Mouse (Mus musculus): Measurements from ENCODE around the gene Plch1. TPM values are rescaled to one million over a fixed set of nuclear protein-coding genes. Genes with fewer than 3 reads are reported as not detected.

Gene Plch1
- polyA plus RNA-seq, 1 experiment from 2014 or later: 0.33 TPM

GRCm38 (mm10) chr3:63872818-63873217 lies 26.5 kb downstream of the Plch1 start:
- Histone ChIP-seq H3K4me1 (ENCODE audit: control insufficient read depth, insufficient read depth, low read length) (no peaks in the 10 kb centered on the region), H3K4me3 (ENCODE audit: low read length) (no peak overlapping the region), H3K27me3 (ENCODE audit: control insufficient read depth, insufficient read depth, low read length) (no peaks in the 10 kb centered on the region), H3K4me2 (ENCODE audit: low read depth, low read length) (no peak overlapping the region), H3K27ac (ENCODE audit: low read length) (no peak overlapping the region), H3K9me3 (replicated peaks; ENCODE audit: control insufficient read depth, low read length) (no peaks in the 10 kb centered on the region), H3K9ac (ENCODE audit: low read length) (no peak overlapping the region), H3K36me3 (ENCODE audit: control insufficient read depth, insufficient read depth) (no peaks in the 10 kb centered on the region)
- no peak for ATAC-seq (replicated peaks; ENCODE audit: extremely low read depth, insufficient read depth, low FRiP score)
- WGBS: 71% methylated on average over 1 of the region's 1 CpGs

DNA sequence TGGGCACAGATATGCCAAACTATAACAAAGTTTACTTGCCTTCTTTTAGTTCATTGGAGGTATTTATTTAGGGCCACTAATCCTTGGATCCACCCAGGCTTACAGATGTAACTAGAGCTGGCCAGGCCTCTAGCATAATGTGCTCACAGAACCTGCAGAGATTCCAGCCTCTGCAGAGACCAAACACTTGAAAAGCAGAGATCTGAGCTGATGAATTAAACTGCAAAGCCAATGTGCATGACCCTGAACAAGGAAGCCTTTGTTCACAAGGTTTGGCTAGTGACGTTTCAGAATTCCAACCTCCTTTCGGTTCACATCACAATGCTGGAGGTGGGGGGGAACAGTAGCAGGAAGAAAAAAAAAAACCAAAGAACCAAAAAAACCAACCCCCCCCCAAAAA lies 28.0 kb downstream of the Plch1 start:
- no peaks in the 10 kb centered on the region for H3K27me3 ChIP-seq (ENCODE audit: control insufficient read depth, insufficient read depth, low read length)
- H3K4me1 ChIP-seq (ENCODE audit: control insufficient read depth, insufficient read depth, low read length): no peaks in the 10 kb centered on the region
- no peaks in the 10 kb centered on the region for H3K9me3 ChIP-seq (replicated peaks; ENCODE audit: control insufficient read depth, low read length)
- no peak overlapping the region for H3K4me3 ChIP-seq (ENCODE audit: low read length)
- no peak overlapping the region for H3K4me2 ChIP-seq (ENCODE audit: low read depth, low read length)
- H3K36me3 ChIP-seq (ENCODE audit: control insufficient read depth, insufficient read depth): no peaks in the 10 kb centered on the region
- no peak overlapping the region for H3K27ac ChIP-seq (ENCODE audit: low read length)
- no peak for ATAC-seq (replicated peaks; ENCODE audit: extremely low read depth, insufficient read depth, low FRiP score)
- WGBS: 36% methylated on average over 2 of the region's 2 CpGs
- H3K9ac ChIP-seq (ENCODE audit: low read length): no peak overlapping the region

- H3K36me3 ChIP-seq (ENCODE audit: control insufficient read depth, insufficient read depth): no peaks in the 10 kb centered on the region
- no peak overlapping the region for H3K4me2 ChIP-seq (ENCODE audit: low read depth, low read length)
- no peak overlapping the region for H3K27ac ChIP-seq (ENCODE audit: low read length)
- H3K9ac ChIP-seq (ENCODE audit: low read length): no peak overlapping the region
- no peaks in the 10 kb centered on the region for H3K4me1 ChIP-seq (ENCODE audit: control insufficient read depth, insufficient read depth, low read length)
- no peak for ATAC-seq (replicated peaks; ENCODE audit: extremely low read depth, insufficient read depth, low FRiP score)
- 45% methylated on average over 1 of the region's 1 CpGs for WGBS
- H3K9me3 ChIP-seq (replicated peaks; ENCODE audit: control insufficient read depth, low read length): no peaks in the 10 kb centered on the region
- no peaks in the 10 kb centered on the region for H3K27me3 ChIP-seq (ENCODE audit: control insufficient read depth, insufficient read depth, low read length)
- no peak overlapping the region for H3K4me3 ChIP-seq (ENCODE audit: low read length)
Observed at GRCm38 (mm10) chr3:63868285-63868684, 31.0 kb downstream of the Plch1 start.

- no peaks in the 10 kb centered on the region for H3K4me1 ChIP-seq (ENCODE audit: control insufficient read depth, insufficient read depth, low read length)
- no peak for ATAC-seq (replicated peaks; ENCODE audit: extremely low read depth, insufficient read depth, low FRiP score)
Observed at GRCm38 (mm10) chr3:63865069-63865468, 34.2 kb downstream of the Plch1 start.

DNA sequence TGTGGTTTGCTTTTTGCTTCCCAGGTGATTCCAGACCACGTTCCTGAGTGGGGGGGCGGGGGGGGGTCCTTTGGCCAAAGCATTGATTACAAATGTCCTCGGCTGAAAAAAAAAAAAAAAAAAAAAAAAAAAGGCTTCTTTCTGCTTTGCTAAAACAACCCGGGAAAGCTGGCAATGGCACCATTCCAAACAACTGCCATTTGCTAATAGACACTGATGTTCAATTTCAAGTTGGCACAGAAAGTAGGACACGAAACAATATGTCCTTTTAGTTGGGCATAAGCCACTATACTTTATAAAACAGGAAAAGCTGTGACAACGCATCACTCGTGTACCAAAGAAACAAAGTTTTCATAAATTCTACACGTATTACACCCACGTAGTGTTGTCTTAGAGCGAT lies 36.6 kb downstream of the Plch1 start:
- Histone ChIP-seq H3K4me2 (ENCODE audit: low read depth, low read length) (no peak overlapping the region), H3K36me3 (ENCODE audit: control insufficient read depth, insufficient read depth) (no peaks in the 10 kb centered on the region), H3K4me1 (ENCODE audit: control insufficient read depth, insufficient read depth, low read length) (no peaks in the 10 kb centered on the region), H3K9me3 (replicated peaks; ENCODE audit: control insufficient read depth, low read length) (no peaks in the 10 kb centered on the region), H3K27me3 (ENCODE audit: control insufficient read depth, insufficient read depth, low read length) (no peaks in the 10 kb centered on the region), H3K4me3 (ENCODE audit: low read length) (no peak overlapping the region), H3K9ac (ENCODE audit: low read length) (no peak overlapping the region), H3K27ac (ENCODE audit: low read length) (no peak overlapping the region)
- no peak for ATAC-seq (replicated peaks; ENCODE audit: extremely low read depth, insufficient read depth, low FRiP score)
- WGBS: 69% methylated on average over 10 of the region's 10 CpGs

More at GRCm38 (mm10) chr3:63865069-63865468, 34.2 kb downstream of the Plch1 start:
- 65% methylated on average over 2 of the region's 2 CpGs for WGBS
- Histone ChIP-seq H3K27ac (ENCODE audit: low read length) (no peak overlapping the region), H3K36me3 (ENCODE audit: control insufficient read depth, insufficient read depth) (no peaks in the 10 kb centered on the region), H3K9me3 (replicated peaks; ENCODE audit: control insufficient read depth, low read length) (no peaks in the 10 kb centered on the region), H3K27me3 (ENCODE audit: control insufficient read depth, insufficient read depth, low read length) (no peaks in the 10 kb centered on the region), H3K9ac (ENCODE audit: low read length) (no peak overlapping the region), H3K4me3 (ENCODE audit: low read length) (no peak overlapping the region), H3K4me2 (ENCODE audit: low read depth, low read length) (no peak overlapping the region)

GRCm38 (mm10) chr3:63852828-63853227 lies 46.4 kb downstream of the Plch1 start:
- Histone ChIP-seq H3K9ac (ENCODE audit: low read length) (no peak overlapping the region), H3K4me3 (ENCODE audit: low read length) (no peak overlapping the region), H3K4me1 (ENCODE audit: control insufficient read depth, insufficient read depth, low read length) (no peaks in the 10 kb centered on the region), H3K27me3 (ENCODE audit: control insufficient read depth, insufficient read depth, low read length) (no peaks in the 10 kb centered on the region), H3K4me2 (ENCODE audit: low read depth, low read length) (no peak overlapping the region), H3K9me3 (replicated peaks; ENCODE audit: control insufficient read depth, low read length) (no peaks in the 10 kb centered on the region), H3K36me3 (ENCODE audit: control insufficient read depth, insufficient read depth) (no peaks in the 10 kb centered on the region), H3K27ac (ENCODE audit: low read length) (no peak overlapping the region)
- 71% methylated on average over 5 of the region's 5 CpGs for WGBS
- no peak for ATAC-seq (replicated peaks; ENCODE audit: extremely low read depth, insufficient read depth, low FRiP score)

DNA sequence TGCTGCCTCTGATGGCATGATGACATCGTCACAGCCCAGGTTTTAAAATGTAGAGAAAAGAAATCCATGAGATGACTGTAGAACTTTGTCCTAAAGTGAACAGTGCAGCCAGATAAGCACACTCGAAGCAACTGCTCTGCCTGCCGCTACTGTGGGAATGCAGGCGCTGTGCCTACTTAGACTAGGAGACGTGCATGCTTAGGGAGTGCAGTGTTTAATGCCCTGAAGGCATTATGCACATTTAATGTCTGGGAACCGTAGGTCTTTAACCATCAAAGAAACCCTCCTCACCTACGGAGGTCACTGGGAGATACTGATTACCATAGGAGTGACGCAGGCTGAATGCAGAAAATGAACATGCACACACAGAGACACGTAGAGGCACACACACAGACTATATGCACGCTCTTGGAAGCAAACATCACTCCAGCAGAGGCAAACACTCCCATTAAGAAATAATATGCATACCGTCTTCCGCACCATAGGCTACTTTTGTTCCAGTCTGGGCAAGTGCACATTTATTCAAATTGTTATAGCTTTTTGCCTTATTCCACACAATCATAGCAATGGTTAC lies 48.1 kb downstream of the Plch1 start:
- no peak for ATAC-seq (replicated peaks; ENCODE audit: extremely low read depth, insufficient read depth, low FRiP score)
- Histone ChIP-seq H3K9me3 (replicated peaks; ENCODE audit: control insufficient read depth, low read length) (no peaks in the 10 kb centered on the region), H3K27me3 (ENCODE audit: control insufficient read depth, insufficient read depth, low read length) (no peaks in the 10 kb centered on the region), H3K27ac (ENCODE audit: low read length) (no peak overlapping the region), H3K9ac (ENCODE audit: low read length) (no peak overlapping the region), H3K4me3 (ENCODE audit: low read length) (no peak overlapping the region), H3K4me2 (ENCODE audit: low read depth, low read length) (no peak overlapping the region), H3K4me1 (ENCODE audit: control insufficient read depth, insufficient read depth, low read length) (no peaks in the 10 kb centered on the region), H3K36me3 (ENCODE audit: control insufficient read depth, insufficient read depth) (no peaks in the 10 kb centered on the region)
- WGBS: 62% methylated on average over 12 of the region's 12 CpGs

GRCm38 (mm10) chr3:63849765-63850346 lies 49.4 kb downstream of the Plch1 start:
- Histone ChIP-seq H3K36me3 (ENCODE audit: control insufficient read depth, insufficient read depth) (no peaks in the 10 kb centered on the region), H3K4me3 (ENCODE audit: low read length) (no peak overlapping the region), H3K27me3 (ENCODE audit: control insufficient read depth, insufficient read depth, low read length) (no peaks in the 10 kb centered on the region), H3K9me3 (replicated peaks; ENCODE audit: control insufficient read depth, low read length) (no peaks in the 10 kb centered on the region), H3K9ac (ENCODE audit: low read length) (no peak overlapping the region), H3K4me2 (ENCODE audit: low read depth, low read length) (no peak overlapping the region), H3K27ac (ENCODE audit: low read length) (no peak overlapping the region), H3K4me1 (ENCODE audit: control insufficient read depth, insufficient read depth, low read length) (no peaks in the 10 kb centered on the region)
- 49% methylated on average over 10 of the region's 10 CpGs for WGBS
- ATAC-seq (replicated peaks; ENCODE audit: extremely low read depth, insufficient read depth, low FRiP score): no peak

DNA sequence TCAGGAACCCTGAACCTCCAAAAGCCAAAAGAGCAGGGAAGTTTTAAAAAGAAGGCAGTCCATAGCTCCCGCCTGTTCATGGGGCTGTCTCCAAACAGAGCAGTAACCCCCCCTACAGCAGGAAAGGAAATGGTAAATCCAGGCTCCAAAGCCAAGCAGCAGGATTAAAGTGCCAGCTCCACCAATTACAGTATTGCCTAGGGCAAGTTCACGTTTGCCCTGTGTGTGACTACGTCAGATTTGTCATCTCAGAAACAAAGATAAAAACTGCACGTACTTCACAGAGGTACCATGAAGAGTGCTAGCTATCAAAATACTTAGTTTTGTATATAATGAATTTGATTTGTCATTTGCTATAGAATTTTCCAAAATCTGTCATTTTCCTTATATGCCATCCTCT lies 55.1 kb downstream of the Plch1 start:
- ATAC-seq (replicated peaks; ENCODE audit: extremely low read depth, insufficient read depth, low FRiP score): no peak
- Histone ChIP-seq H3K4me2 (ENCODE audit: low read depth, low read length) (no peak overlapping the region), H3K4me3 (ENCODE audit: low read length) (no peak overlapping the region), H3K36me3 (ENCODE audit: control insufficient read depth, insufficient read depth) (no peaks in the 10 kb centered on the region), H3K27me3 (ENCODE audit: control insufficient read depth, insufficient read depth, low read length) (no peaks in the 10 kb centered on the region), H3K27ac (ENCODE audit: low read length) (no peak overlapping the region), H3K9ac (ENCODE audit: low read length) (no peak overlapping the region), H3K9me3 (replicated peaks; ENCODE audit: control insufficient read depth, low read length) (no peaks in the 10 kb centered on the region), H3K4me1 (ENCODE audit: control insufficient read depth, insufficient read depth, low read length) (no peaks in the 10 kb centered on the region)
- WGBS: 63% methylated on average over 4 of the region's 4 CpGs

Data from heart, embryonic 16.5 days (tissue).